Mouse (Mus musculus) spleen, adult 18-20 months (tissue): ENCODE data around the gene Gm21190.
A peak's percentile ranks its signal among the peaks of the same experiment; 100 is the strongest.
"Not testable (repeated sequence)": the region's sequence is repeated elsewhere in the genome, so short reads cannot be mapped to it uniquely, and the experiment has no call there.

Source experiments
- DNase-seq, 2 experiments: peaks; one replicate each; pipeline ENCODE4 v3.0.0; 2022; ENCODE audit warnings: mixed read lengths in 2 of 2

Gm21190 gene

DNA sequence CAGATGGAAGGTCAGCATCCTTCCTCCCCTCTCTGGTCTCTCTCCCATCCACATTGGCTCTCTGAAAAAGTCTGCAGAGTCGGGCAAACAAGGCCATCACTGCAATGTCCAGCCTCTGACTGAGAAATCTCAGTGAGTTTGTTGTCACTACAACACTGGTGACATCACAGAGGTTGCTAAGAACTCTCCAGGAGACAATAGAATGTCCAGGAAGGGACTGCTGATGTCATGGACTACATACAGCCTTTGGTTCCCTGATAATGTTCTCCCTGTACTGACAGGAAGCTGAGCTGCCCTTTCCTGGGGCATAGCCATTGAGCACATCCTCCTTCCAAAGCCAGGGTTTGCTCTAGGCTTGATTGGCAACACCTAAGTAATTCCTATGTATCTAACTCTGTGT, at the start of gene Gm21190:
TSS of gene Gm21190 (minus strand) at position 101 of the 400 bp plus-strand sequence.
- not testable (repeated sequence) for DNase-seq

DNA sequence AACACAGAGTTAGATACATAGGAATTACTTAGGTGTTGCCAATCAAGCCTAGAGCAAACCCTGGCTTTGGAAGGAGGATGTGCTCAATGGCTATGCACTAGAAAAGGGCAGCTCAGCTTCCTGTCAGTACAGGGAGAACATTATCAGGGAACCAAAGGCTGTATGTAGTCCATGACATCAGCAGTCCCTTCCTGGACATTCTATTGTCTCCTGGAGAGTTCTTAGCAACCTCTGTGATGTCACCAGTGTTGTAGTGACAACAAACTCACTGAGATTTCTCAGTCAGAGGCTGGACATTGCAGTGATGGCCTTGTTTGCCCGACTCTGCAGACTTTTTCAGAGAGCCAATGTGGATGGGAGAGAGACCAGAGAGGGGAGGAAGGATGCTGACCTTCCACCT, 48.0 kb upstream of the Gm21190 start, which contains the start of gene Gm21083:
TSS of gene Gm21083 (plus strand) at position 301 of the 400 bp plus-strand sequence.
- DNase-seq: not testable (repeated sequence)

DNA sequence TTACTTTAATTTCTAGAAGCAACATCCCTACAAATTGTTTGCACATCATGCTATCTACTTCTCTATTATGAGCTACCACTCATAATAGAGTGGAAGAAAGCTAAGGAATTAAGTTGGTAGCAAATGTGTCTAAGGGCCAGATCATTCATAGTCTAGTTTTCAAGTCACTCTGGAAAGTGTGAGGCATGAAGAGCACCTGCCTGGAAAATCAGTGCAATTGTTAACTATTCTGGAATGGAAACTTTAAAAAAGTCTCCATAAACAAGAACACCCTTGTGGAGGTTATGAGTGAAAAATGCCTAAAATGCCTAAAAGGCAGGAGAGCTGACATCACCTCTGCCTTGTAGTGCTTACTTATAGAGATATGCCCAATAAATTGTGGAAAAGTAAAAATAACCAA, 44.7 kb upstream of the Gm21190 start:
- not testable (repeated sequence) for DNase-seq

DNA sequence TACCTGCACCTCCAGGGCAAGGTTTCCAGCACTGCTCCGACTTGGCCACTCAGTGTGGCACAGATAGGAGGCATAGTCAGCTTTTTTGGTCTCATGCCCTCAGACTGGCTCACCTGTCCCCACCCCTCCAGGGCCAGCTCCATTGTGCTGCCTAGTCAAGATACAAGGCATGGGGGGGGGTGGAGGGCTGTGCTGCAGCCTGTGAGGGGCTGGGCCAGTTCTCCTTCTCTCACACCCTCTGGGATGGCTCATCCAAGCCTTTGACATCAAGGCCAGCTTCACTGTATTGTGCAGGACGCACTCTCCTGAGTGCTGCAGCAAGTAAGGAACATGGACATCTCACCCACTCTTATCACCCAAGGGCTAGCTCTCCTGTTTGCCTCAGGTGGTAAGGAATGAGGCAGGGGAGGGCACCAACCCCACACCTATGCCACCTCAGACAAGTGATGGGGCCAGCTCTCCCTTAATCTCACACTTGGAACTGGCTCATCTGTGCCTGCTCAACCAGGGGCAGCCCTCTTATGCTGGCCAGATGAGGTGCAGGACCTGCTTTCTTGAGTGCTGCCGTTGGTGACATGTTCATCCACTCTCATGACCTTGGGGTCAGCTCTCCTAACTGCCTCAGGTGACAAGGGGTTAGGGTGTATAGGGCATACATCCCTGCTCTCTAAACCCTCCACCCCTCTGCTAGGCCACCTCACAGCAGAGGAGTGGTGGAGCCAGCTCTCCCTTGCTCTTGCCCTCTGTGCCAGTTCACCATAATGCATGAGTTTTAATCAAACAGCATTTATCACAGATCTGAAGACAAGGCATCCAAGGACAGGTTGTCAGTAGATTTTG, 32.6 kb upstream of the Gm21190 start:
- DNase-seq: not testable (repeated sequence)

DNA sequence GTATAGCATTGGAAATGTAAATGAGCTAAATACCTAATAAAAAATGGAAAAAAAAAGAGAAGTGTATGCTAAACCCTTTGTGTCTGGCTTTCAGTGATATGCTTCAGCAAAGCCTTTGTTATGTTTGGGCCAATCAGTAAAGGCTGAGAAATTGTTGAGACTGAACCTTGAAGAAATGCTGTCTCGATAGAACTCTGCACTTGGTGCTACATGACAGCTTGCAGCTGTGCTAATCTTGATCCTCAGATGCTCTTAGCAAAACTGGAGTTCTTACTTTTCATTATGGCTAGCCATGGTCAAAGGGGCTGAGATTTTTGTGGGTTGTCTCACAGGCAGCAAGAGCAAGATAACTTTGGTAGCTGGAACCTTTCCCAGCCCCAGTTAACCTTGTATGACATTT, 29.6 kb upstream of the Gm21190 start:
- not testable (repeated sequence) for DNase-seq

DNA sequence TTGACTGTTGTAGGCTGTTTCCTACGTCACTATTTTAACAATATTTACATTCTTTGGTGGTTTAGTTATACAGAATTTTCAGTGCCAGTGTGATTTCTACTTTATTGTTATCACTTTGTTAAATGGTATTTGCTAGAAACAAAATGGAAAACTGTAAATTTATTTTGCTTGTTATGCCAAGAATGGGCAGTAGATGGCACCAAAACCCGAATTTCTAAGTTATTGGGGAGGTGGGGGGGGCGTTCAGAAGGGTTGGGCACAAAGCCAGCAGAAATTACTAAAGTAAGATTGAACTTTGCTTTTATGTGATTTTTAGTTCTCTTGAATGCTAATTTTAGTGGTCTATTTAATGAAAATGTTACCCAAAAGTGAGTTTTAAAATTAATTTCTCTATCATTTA, 20.6 kb upstream of the Gm21190 start:
- not testable (repeated sequence) for DNase-seq

DNA sequence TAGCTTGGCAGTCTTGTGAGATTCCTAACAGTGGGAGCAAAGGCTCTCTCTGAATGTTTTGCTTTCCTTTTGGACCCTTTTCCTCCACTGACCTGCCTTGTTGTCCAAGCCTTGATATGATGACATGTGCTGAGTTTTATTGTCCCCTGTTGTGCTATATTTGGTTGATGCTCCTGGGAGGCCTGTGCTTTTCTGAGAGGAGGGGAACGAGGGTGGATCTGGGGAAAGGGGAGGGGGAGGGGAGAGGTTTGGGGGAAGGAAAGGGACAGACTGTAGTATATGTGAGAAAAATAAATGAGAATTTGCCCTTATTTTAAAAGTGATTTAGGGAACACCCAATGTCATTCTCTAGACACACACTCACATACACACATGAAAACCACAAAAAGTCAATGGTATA, 20.1 kb upstream of the Gm21190 start:
- not testable (repeated sequence) for DNase-seq

DNA sequence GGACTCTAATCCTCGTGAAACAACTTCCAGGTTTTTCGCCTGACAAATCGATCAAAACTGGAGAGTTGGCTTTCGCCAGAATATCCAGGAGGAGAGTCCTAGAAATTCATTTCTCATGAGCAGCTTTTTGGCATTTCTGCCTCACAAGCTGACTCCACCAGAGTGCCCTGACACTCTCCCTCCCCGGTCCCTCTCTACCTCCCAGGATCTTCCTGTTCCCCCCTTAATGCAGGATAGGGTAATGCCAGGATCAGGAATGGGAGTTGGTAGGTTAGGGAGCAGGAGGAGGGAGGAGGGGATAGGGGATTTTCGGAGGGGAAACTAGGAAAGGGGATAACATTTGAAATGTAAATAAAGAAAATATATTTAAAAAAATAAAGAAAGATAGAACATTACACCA, 19.6 kb upstream of the Gm21190 start:
- DNase-seq: not testable (repeated sequence)

DNA sequence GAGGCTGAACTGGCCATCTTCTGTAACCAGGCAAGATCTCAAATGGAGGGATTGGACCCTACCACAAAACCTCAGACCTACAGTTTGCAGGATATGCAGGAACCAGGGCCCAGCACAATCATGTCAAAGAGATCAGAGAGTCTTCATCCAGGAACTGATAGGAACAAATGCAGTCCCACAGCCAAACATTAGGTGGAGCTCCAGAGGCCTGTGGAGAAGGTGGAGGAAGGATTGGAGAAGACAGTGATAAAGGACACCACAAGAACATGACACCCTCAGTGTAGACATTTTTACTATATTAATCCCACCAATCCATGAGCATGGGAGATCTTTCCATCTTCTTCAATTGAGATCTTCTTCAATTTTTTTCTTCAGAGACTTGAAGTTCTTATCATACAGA, 6.6 kb downstream of the Gm21190 start:
- DNase-seq: not testable (repeated sequence)

DNA sequence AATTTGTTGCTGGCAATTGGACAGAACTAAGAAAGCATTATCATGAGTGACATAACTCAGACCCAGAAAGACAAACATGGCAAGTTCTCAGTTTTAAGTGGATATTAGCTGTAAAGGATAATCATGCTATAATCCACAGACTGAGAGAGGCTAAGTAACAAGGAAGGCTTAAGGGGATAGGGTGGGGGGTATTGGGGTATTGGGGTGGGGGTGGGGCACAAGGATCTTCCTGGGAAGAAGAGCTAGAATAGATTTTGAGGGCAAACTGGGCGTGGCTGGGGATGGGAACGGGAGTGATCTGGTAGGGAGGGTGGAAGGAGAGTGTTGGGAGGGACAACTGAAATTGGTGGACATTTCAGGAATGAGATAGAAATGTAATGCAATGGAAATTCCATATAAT, 7.0 kb downstream of the Gm21190 start:
- not testable (repeated sequence) for DNase-seq

DNA sequence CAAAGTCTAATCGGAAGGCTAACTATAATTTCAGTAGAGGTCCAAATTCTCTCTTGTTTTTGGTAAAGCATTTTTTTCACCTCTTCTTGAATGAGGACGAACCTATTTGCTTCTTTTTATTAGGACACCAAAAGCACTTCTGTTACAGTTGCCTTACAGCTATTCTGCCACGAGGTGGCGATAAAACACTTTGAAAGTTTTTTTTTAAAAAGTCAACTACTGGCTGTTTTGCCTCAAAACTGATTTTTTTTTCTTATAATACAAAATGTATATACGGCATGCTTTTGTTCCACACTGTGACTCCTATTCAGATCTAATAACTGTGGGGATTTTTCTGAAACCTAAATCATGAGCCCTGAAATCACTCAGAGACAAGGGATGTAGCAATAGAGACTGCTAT, 8.6 kb downstream of the Gm21190 start:
- DNase-seq: not testable (repeated sequence)

DNA sequence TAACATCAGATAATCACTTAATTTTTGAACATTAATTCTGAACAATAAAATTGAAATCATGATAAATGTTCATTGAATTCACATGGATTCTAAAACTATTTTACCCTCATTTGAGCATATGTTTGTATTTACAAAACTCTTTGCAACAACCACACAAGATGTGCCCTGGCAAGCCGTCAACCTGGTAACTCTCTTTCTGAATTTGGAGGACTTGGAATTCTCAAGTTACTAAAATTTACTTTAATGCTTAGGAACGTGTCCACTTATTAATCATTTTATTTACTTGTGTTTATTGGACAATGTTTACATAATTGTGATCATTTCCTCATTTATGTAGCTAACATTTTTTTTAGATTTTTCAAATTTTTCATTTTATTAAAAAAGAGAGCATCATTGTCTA, 11.9 kb downstream of the Gm21190 start:
- DNase-seq: not testable (repeated sequence)

DNA sequence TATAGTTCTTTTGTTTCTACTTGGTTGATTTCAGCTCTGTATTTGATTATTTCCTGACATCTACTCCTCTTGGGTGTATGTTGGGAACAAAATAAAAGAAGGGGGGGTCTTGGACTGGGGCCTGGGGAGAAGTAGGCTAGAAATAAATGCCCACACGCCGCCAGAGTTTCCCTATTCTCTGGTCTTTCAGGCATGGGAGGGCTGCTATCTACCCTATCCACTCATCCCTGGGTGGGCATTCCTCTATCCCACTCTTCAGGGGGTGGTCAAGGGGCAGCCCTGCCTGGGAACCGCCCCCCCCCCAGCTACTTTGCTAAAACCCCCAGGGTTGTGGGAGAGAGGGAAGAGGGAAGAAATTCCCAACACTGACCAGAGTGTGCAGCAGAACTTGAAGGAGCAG, 16.8 kb downstream of the Gm21190 start:
- not testable (repeated sequence) for DNase-seq

DNA sequence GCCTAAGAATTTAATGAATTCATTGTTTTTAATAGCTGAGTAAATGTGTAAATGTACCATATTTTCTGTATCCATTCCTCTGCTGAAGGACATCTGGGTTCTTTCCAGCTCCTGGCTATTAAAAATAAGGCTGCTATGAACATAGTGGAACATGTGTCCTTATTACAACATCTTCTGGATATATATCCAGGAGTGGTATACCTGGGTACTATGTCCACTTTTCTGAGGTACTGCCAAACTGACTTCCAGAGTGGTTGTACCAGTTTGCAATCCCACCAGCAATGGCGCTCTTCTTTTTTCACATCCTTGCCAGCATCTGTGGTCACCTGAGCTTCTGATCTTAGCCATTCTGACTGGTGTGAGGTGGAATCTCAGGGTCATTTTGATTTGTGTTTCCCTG, 19.1 kb downstream of the Gm21190 start:
- DNase-seq: not testable (repeated sequence)

DNA sequence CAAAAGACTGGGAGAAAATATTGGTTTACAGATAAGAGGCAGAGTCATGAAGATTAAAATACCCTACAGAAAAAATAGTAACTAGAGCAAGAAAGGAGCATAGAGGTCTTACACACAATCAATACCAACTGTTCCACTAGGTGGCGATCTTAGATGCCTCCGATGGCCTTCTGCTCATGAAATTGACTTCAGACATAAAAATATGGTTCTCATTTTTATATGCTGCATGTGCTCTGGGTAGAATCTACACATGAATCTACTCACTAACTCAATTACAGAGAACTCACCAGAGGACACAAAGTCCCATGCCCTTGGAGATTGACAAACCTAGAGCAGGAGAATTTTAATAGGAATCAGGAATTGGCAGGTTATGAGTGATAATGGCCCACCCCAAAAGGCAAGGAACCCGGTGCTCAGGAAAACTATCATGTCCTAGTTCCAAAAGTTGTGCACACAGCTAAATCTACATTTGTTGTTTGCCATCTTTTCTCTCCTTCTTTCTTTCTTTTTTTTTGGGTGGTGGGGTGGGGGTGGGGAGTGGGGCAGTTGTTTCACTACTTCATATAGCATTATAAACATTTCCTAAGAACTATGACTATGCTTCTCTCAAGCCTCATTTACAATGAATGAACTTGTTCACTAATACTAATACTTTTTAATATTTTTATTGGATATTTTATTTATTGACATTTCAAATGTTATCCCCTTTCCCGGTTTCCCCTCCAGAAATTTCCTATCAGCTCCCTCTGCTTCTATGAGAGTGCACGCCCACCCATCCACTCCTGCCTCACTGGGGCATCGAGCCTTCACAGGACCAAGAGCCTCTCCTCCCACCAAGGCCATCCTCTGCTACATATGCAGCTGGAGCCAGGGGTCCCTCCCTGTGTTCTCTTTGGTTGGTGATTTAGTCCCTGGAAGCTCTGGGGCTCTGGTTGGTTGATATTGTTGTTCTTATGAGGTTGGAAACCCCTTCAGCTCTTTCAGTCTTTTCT, 20.3 kb downstream of the Gm21190 start:
- DNase-seq: peak in 1 of 2 experiments; percentile 8

DNA sequence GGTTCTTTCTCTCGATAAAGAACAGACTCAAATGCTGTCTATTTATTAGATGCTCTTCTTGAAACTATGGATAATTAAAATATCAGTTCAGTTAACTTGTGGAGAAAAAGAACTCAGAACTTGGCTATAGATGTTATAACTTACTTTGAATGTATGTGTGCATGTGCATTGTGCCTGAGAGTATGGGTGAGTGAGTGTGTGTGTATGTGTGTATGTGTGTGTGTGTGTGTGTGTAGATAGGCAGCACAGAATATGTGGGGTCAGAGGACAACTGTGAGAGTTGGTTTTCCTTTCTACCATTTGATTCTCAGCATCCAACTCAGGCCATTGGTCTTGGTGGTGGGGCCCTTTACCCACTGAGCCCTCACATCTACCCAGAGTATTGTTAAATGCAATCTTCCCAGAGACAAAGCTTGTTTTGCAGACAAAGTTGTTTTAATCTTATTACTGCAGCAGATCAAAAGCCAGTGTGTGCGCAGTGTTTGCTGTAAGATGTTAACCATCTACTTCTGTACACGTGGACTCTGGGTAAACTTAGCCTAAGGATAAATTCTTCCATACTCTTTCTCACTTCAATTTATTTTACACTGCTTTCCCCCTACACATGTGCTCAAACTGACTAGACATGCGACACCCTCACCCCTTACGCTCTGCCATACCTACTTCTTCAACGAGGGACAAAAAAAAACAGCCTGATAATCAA, 21.1 kb downstream of the Gm21190 start:
- not testable (repeated sequence) for DNase-seq

DNA sequence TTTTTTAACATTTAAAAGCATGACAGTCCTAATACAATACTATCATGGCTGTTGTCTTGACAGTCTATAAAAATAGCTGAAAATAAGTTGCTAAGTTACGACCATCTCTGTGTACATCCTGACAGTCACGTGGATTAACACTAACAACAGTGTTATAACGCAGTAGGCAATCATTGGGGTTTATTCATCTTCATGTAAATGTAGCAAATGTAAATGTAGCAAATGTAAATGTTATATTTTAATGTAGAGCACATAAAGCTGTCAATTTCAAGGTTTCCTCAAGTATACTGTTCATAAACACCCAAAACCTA, 21.8 kb downstream of the Gm21190 start:
- no peak for DNase-seq

DNA sequence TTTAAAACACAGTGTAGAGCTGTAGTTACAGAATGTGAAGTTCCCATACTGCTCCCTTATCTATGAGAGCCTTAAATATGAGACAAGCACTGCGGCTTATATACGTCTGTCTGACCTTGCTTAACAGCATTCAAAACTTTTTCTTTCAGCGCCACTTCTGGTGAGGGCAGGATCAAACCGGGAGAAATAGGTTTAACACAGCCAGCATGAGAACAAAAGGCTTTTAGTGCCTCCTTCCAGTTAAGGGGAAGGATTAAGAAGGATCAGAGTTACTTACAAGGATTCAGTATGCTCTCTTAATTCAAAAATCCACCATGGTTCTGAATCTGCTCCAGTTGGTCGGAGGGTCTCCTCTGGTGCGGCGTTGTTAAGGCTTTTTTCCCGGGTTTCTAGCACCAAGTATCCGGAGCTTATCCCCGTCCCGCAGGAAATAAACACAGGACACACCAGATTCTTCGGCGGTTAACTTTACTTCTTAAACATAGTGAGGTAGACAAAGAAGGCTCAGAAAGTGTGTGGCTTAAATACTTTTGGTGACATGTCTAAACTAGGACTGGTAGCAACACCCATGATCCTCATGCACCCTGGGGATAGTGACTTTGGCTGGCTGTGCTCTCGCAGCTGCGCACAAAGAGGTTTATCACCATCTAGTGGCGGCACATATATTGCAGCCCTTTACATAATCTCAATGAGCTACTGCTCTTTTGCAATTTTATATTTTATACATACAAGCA, 22.3 kb downstream of the Gm21190 start:
- DNase-seq: no peak

DNA sequence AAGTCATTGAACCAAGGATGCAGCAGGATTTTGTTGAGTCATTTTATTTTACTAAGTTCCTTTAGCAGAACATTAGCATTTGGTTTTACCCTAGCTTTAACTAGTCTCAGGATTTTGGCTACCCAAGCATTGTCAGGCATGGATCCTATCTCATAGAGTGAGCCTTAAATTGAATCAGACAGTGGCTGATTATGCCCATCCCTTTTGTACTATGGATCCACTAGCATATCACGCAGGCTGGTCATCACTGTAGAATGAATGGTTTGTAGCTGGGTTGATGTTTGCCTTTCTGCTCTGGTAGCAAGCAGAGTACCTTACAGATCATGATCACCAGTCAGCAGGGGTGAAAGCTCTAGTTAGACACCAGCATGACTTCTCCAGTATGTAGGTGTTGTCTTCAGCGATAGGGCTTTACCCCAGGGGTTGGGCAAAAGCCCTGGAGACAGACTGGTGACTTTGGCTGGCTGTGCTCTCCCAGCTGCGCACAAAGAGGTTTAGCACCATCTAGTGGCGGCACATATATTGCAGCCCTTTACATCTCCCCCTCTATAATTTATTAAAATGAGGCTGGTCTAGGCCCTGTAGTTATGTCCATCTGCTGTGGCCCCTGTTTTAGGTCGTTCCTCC, 30.1 kb downstream of the Gm21190 start:
- peak in 1 of 2 experiments; percentile 34 for DNase-seq

DNA sequence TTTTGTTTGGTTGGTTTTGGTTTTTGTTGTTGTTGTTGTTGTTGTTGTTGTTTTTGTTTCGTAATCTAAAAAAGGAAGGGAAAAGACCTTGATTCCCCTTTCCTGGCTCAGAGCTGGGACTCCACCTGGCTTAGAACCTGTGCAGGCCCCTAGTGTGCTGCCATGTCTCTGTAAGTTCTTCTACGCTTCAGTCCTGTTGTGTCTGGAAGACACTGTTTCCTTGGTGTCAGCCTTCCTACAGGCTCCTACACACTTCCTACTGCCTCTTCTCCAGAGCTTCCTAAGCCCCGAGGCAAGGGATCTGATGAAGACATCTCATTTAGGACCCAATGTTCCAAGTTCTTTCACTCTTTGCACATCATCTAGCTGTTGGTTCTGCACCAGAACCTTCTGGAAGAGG, 30.7 kb downstream of the Gm21190 start:
- not testable (repeated sequence) for DNase-seq

DNA sequence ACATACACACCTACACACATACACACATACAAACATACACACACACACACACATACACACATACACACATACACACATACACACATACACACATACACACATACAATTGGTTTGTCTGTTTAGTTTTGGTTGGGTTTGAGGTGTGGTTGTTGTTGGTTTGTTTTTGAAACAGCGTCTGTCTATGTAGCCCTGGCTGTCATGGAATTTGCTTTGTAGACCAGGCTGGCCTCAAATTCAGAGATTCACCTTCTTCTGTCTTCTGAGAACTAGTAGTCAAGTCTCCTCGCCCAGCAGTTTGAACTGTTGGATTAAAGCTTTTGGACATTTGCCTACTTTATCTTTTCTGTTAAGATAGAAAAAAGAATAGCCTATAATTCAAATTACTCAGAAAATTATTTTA, 38.1 kb downstream of the Gm21190 start:
- not testable (repeated sequence) for DNase-seq

DNA sequence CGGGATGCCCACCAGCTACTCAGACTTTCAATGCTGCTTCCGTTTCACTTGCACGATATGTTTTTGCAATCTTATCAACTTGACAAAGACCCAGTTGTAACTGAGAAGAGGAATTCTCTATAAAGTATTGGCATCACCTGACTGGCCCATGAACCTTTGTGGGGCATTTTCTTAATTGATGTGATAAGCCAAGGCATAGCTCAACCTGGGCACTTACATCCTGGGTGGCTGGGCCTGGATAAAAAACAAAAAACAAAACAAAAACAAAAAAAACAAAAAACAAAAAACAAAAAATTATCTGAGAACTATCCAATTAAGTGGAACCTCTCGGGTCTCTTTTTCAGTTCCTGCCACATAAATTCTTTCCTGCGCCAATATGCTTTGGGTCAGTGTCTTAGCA, 40.3 kb downstream of the Gm21190 start:
- DNase-seq: no peak
